36 mouse cellular contexts compared by ENCODE assay signal in genomic region chr4:56684031-56684430, GRCm38 (mm10). TPM values are rescaled to one million over a fixed set of nuclear protein-coding genes. Genes with fewer than 3 reads are reported as not detected.
DNase-seq lines count a peak whose midpoint lies in the region; ATAC-seq and TF ChIP-seq lines count a peak whose summit lies in the region.
"Had no signal": no experiment of that assay in that cellular context is flagged by ENCODE, and none has a peak within 500 bp of the region (broad histone marks: within the 10 kb centered on the region; RNA-seq: fewer than 3 reads in every experiment).

No protein-coding gene starts in this region.

- H3K27ac ChIP-seq in stomach, postnatal 0 days (replicated peaks), result no peak overlapping the region
- H3K27ac ChIP-seq: embryonic facial prominence, embryonic 10.5 days; embryonic facial prominence, embryonic 13.5 days; forebrain, embryonic 12.5 days; forebrain, embryonic 15.5 days; heart, adult 2 months; heart, embryonic 10.5 days; heart, embryonic 13.5 days; hindbrain, embryonic 14.5 days; hindbrain, postnatal 0 days had no signal

- 75% methylated on average over 7 of the region's 7 CpGs for WGBS in lung, adult 2 months
- WGBS in stomach, postnatal 0 days, result 82% methylated on average over 7 of the region's 7 CpGs

- no peak overlapping the region for H3K9ac ChIP-seq in stomach, postnatal 0 days (ENCODE audit: low read length)
- H3K9ac ChIP-seq: embryonic facial prominence, embryonic 13.5 days; forebrain, embryonic 12.5 days; forebrain, embryonic 15.5 days; heart, embryonic 13.5 days; hindbrain, embryonic 14.5 days had no signal

- no peak for TF ChIP-seq EP300 in stomach, postnatal 0 days (optimal IDR thresholded peaks at IDR 0.05)

- peak; percentile 24 for DNase-seq in adrenal gland, adult 8-10 months
- no peak for DNase-seq in adrenal gland, adult 18-20 months (ENCODE audit: low spot score in 2 of 2)
- peak; percentile 32 for DNase-seq in lung, postnatal 10 days
- DNase-seq in lung, adult 2 months, result no peak
- peak; percentile 28 to 63 for DNase-seq in adrenal gland, postnatal 36 days
- no peak for DNase-seq in stomach, postnatal 0 days (ENCODE audit: low spot score)
- no peak for DNase-seq in frontal cortex, postnatal 36 days (ENCODE audit: low spot score in 2 of 2)
- DNase-seq: cerebellum, adult 11-12 months; cerebellum, adult 8-10 months; cerebellum, postnatal 10 days; cerebellum, postnatal 36 days; embryo, embryonic 11 days; gastrocnemius, postnatal 10 days; gastrocnemius, postnatal 36 days; heart, adult 2 months; heart, postnatal 14 days; heart, postnatal 4 days had no signal

- TF ChIP-seq POLR2A in lung, adult 2 months (IDR thresholded peaks at IDR 0.05; ENCODE audit: borderline replicate concordance, extremely low read depth, low read depth, low read length), result no peak

- H3K27me3 ChIP-seq in stomach, postnatal 0 days (ENCODE audit: control insufficient read depth, insufficient read depth, low read length), result no peaks in the 10 kb centered on the region
- H3K27me3 ChIP-seq: forebrain, embryonic 15.5 days had no signal

- no peaks in the 10 kb centered on the region for H3K9me3 ChIP-seq in stomach, postnatal 0 days (ENCODE audit: control insufficient read depth, low read length)
- H3K9me3 ChIP-seq: embryonic facial prominence, embryonic 10.5 days; embryonic facial prominence, embryonic 13.5 days; forebrain, embryonic 12.5 days; forebrain, embryonic 15.5 days; heart, embryonic 10.5 days; heart, embryonic 13.5 days had no signal

- H3K4me3 ChIP-seq in lung, adult 2 months (replicated peaks; ENCODE audit: extremely low read depth, low read depth, low read length), result no peak overlapping the region
- H3K4me3 ChIP-seq in stomach, postnatal 0 days (ENCODE audit: low read depth, low read length), result no peak overlapping the region
- H3K4me3 ChIP-seq: embryonic facial prominence, embryonic 10.5 days; embryonic facial prominence, embryonic 13.5 days; erythroblast, embryonic 14.5 days; forebrain, embryonic 12.5 days; forebrain, embryonic 15.5 days; heart, adult 2 months; heart, embryonic 10.5 days; heart, embryonic 13.5 days had no signal

- ATAC-seq in stomach, postnatal 0 days (ENCODE audit: low FRiP score, low TSS enrichment), result no peak
- ATAC-seq: activated CD4-positive, CD25-positive, alpha-beta regulatory T cell, adult 4 months; forebrain, embryonic 15.5 days; hindbrain, postnatal 0 days; inflammation-experienced regulatory T-cells, adult 6 months; intestine, embryonic 16.5 days had no signal

- no peak for TF ChIP-seq CTCF in lung, adult 2 months (IDR thresholded peaks at IDR 0.05; ENCODE audit: insufficient read depth, low read length)
- no peak for TF ChIP-seq CTCF in stomach, postnatal 0 days (IDR thresholded peaks at IDR 0.05; ENCODE audit: low read depth)

- H3K4me2 ChIP-seq in stomach, postnatal 0 days (replicated peaks; ENCODE audit: low read depth), result no peak overlapping the region
- H3K4me2 ChIP-seq: embryonic facial prominence, embryonic 13.5 days; forebrain, embryonic 12.5 days; forebrain, embryonic 15.5 days; heart, embryonic 13.5 days; hindbrain, embryonic 14.5 days had no signal

- no peaks in the 10 kb centered on the region for H3K4me1 ChIP-seq in lung, adult 2 months (ENCODE audit: control insufficient read depth, insufficient read depth, low read length)
- no peaks in the 10 kb centered on the region for H3K4me1 ChIP-seq in stomach, postnatal 0 days (replicated peaks; ENCODE audit: control insufficient read depth, insufficient read depth)
- H3K4me1 ChIP-seq: heart, embryonic 10.5 days had no signal

- no peaks in the 10 kb centered on the region for H3K36me3 ChIP-seq in stomach, postnatal 0 days (ENCODE audit: control insufficient read depth, insufficient read depth, low read length)
- H3K36me3 ChIP-seq: embryonic facial prominence, embryonic 10.5 days; embryonic facial prominence, embryonic 13.5 days; forebrain, embryonic 12.5 days; forebrain, embryonic 15.5 days; heart, embryonic 10.5 days; heart, embryonic 13.5 days had no signal

RNA-seq across cellular contexts. Expression of gene Gm26657, which starts 55.8 kb away (rescaled TPM):
- not detected for total RNA-seq in adrenal gland, adult 8-10 months (2022)
- not detected for total RNA-seq in adrenal gland, adult 18-20 months (2021)
- not detected in 2 replicates for polyA plus RNA-seq in lung, adult 2 months (2012; rRNA removed)
- total RNA-seq in adrenal gland, postnatal 36 days (2021), result not detected
- polyA plus RNA-seq in stomach, postnatal 0 days (2015; fragmentation: Nextera tagmentation; extraction: Ambion mirVana), result not detected in 2 replicates
- total RNA-seq: gastrocnemius, adult 18-20 months; gastrocnemius, postnatal 10 days; gastrocnemius, postnatal 36 days; granulocyte monocyte progenitor cell, adult 5-6 weeks; heart, adult 2 months; heart, postnatal 14 days; heart, postnatal 4 days; hindbrain, postnatal 0 days had no signal
- polyA plus RNA-seq: activated CD4-positive, CD25-positive, alpha-beta regulatory T cell, adult 4 months; brain, embryonic 14.5 days; cortical plate, adult 2 months; embryonic facial prominence, embryonic 10.5 days; embryonic facial prominence, embryonic 13.5 days; erythroblast, embryonic 14.5 days; forebrain, embryonic 12.5 days; forebrain, embryonic 15.5 days; heart, adult 2 months; heart, embryonic 10.5 days; heart, embryonic 13.5 days; heart, embryonic 16.5 days; hindbrain, embryonic 11.5 days; hindbrain, embryonic 14.5 days; hindbrain, postnatal 0 days; inflammation-experienced regulatory T-cells, adult 6 months; intestine, embryonic 16.5 days had no signal

RNA-seq across cellular contexts. Expression of gene Actl7b, which starts 57.2 kb away (rescaled TPM):
- total RNA-seq in adrenal gland, adult 8-10 months (2022), result under 1 TPM in 1 of 4 experiments, not detected in 3; 0.24 TPM
- under 1 TPM in 1 of 2 experiments, not detected in 1; 0.19 TPM for total RNA-seq in adrenal gland, adult 18-20 months (2021)
- 0.27 and 0.28 TPM in 2 replicates for polyA plus RNA-seq in lung, adult 2 months (2012; rRNA removed)
- total RNA-seq in adrenal gland, postnatal 36 days (2021), result under 1 TPM in 1 of 2 experiments, not detected in 1; 0.20 TPM
- polyA plus RNA-seq in stomach, postnatal 0 days (2015; fragmentation: Nextera tagmentation; extraction: Ambion mirVana), result not detected in 2 replicates
- total RNA-seq: gastrocnemius, adult 18-20 months; gastrocnemius, postnatal 10 days; gastrocnemius, postnatal 36 days; granulocyte monocyte progenitor cell, adult 5-6 weeks; heart, adult 2 months; heart, postnatal 4 days had no signal
- polyA plus RNA-seq: activated CD4-positive, CD25-positive, alpha-beta regulatory T cell, adult 4 months; C2C12; embryonic facial prominence, embryonic 10.5 days; embryonic facial prominence, embryonic 13.5 days; erythroblast, embryonic 14.5 days; forebrain, embryonic 12.5 days; forebrain, embryonic 15.5 days; heart, embryonic 10.5 days; heart, embryonic 13.5 days; heart, embryonic 16.5 days; hindbrain, embryonic 11.5 days; hindbrain, embryonic 14.5 days; hindbrain, postnatal 0 days; inflammation-experienced regulatory T-cells, adult 6 months; intestine, embryonic 16.5 days had no signal

RNA-seq across cellular contexts. Expression of gene Actl7a, which starts 59.2 kb away (rescaled TPM):
- not detected for total RNA-seq in adrenal gland, adult 8-10 months (2022)
- total RNA-seq in adrenal gland, adult 18-20 months (2021), result not detected
- 0.09 TPM in 1 of 2 replicates, not detected in the other for polyA plus RNA-seq in lung, adult 2 months (2012; rRNA removed)
- not detected for total RNA-seq in adrenal gland, postnatal 36 days (2021)
- polyA plus RNA-seq in stomach, postnatal 0 days (2015; fragmentation: Nextera tagmentation; extraction: Ambion mirVana), result not detected in 2 replicates
- total RNA-seq: gastrocnemius, adult 18-20 months; gastrocnemius, postnatal 10 days; gastrocnemius, postnatal 36 days; granulocyte monocyte progenitor cell, adult 5-6 weeks; heart, adult 2 months; heart, postnatal 14 days; heart, postnatal 4 days; hindbrain, postnatal 0 days had no signal
- polyA plus RNA-seq: activated CD4-positive, CD25-positive, alpha-beta regulatory T cell, adult 4 months; brain, embryonic 14.5 days; cortical plate, adult 2 months; embryonic facial prominence, embryonic 10.5 days; embryonic facial prominence, embryonic 13.5 days; erythroblast, embryonic 14.5 days; forebrain, embryonic 12.5 days; forebrain, embryonic 15.5 days; heart, embryonic 10.5 days; heart, embryonic 13.5 days; heart, embryonic 16.5 days; hindbrain, embryonic 11.5 days; hindbrain, embryonic 14.5 days; hindbrain, postnatal 0 days; inflammation-experienced regulatory T-cells, adult 6 months; intestine, embryonic 16.5 days had no signal

Comparison
In these comparisons a context has a peak if more than half of its experiments do, and no peak if none do; other contexts are left out.
1. DNase-seq: peak in adrenal gland, adult 8-10 months (single experiment), lung, postnatal 10 days (single experiment) and adrenal gland, postnatal 36 days (2 of 2); none in adrenal gland, adult 18-20 months (0 of 2), lung, adult 2 months (single experiment), stomach, postnatal 0 days (single experiment) and frontal cortex, postnatal 36 days (0 of 2).